Mouse (Mus musculus) cerebellum, postnatal 10 days (tissue): ENCODE data around the gene Cd209c.

Experiments used
- DNase-seq, 2 experiments: peaks; one replicate each; pipeline ENCODE4 v3.0.0; 2021; ENCODE audit warnings: mixed read lengths in 2 of 2

Gene Cd209c

GRCm38 (mm10) chr8:3954646-3955045, at the start of gene Cd209c:
Cd209c (minus strand) TSS chr8:3954746.
- DNase-seq = no peak

GRCm38 (mm10) chr8:3994219-3994618, 39.7 kb upstream of the Cd209c start:
- DNase-seq = peak; percentile 10 to 12

- peak; percentile 67 to 69 for DNase-seq
These were observed 1.5 kb upstream of the Cd209c start for GRCm38 (mm10) chr8:3956037-3956436.

- no peak for DNase-seq
These were observed 14.5 kb downstream of the Cd209c start for GRCm38 (mm10) chr8:3940023-3940422.

- DNase-seq = no peak
These were observed 27.8 kb downstream of the Cd209c start, which contains the start of gene Cd209b for GRCm38 (mm10) chr8:3926744-3927143. Cd209b (minus strand) TSS chr8:3926844.
